Mouse (Mus musculus) liver, postnatal 0 days (tissue): ENCODE results near the gene Pold1. TPM values are rescaled to one million over a fixed set of nuclear protein-coding genes. Genes with fewer than 3 reads are reported as not detected.
A peak's percentile ranks its signal among the peaks of the same experiment; 100 is the strongest.

ENCODE experiments used
- ATAC-seq: fragments of 200-750 bp; cut with Nextera tagmentation; 2 replicates; pipeline ENCODE4 v1.8.0; 2017; ENCODE audit warnings: mild to moderate bottlenecking, moderate library complexity
- DNase-seq: peaks from one replicate; pipeline ENCODE4 v3.0.0-alpha.2; 2016
- H3K27ac ChIP-seq: fragments of 300-500 bp; sonication (generic); 2 replicates; pipeline ENCODE4 v1.5.1; 2014; ENCODE audit warnings: antibody characterized with exemption, moderate library complexity, mild to moderate bottlenecking, low read depth
- H3K27me3 ChIP-seq: fragments of 300-500 bp; sonication (generic); 2 replicates; pipeline ENCODE4 v1.6.1; 2014; ENCODE audit warnings: low read length, control low read depth, mixed read lengths; ENCODE audit not compliant: insufficient read depth
- H3K36me3 ChIP-seq: fragments of 300-500 bp; sonication (generic); replicated peaks from 2 replicates; pipeline ENCODE4 v1.6.1; 2014; ENCODE audit warnings: mild to moderate bottlenecking, control low read depth, low read length, moderate library complexity, mixed read lengths; ENCODE audit not compliant: insufficient read depth
- H3K4me1 ChIP-seq: fragments of 300-500 bp; sonication (generic); 2 replicates; pipeline ENCODE4 v1.6.1; 2014; ENCODE audit warnings: antibody characterized with exemption, mild to moderate bottlenecking, control low read depth; ENCODE audit not compliant: insufficient read depth
- H3K4me2 ChIP-seq: fragments of 300-500 bp; sonication (generic); 2 replicates; pipeline ENCODE4 v1.6.1; 2014; ENCODE audit warnings: low read depth, mild to moderate bottlenecking, low read length, moderate library complexity, mixed read lengths
- H3K4me3 ChIP-seq: fragments of 300-500 bp; sonication (generic); 2 replicates; pipeline ENCODE4 v1.5.1; 2014; ENCODE audit warnings: low read depth, low read length
- H3K9ac ChIP-seq: fragments of 300-500 bp; sonication (generic); replicated peaks from 2 replicates; pipeline ENCODE4 v1.6.1; 2014; ENCODE audit warnings: mild to moderate bottlenecking, moderate library complexity
- H3K9me3 ChIP-seq: fragments of 300-500 bp; sonication (generic); 2 replicates; pipeline ENCODE4 v1.6.1; 2016; ENCODE audit warnings: mild to moderate bottlenecking, control low read depth, low read length, mixed read lengths
- CTCF ChIP-seq: sonication (generic); IDR thresholded peaks from 2 replicates; pipeline ENCODE4 v1.5.1; 2016; ENCODE audit warnings: antibody characterized with exemption, low read depth
- EP300 ChIP-seq: IDR thresholded peaks from 2 replicates; pipeline ENCODE4 v1.6.1; 2016; ENCODE audit warnings: antibody characterized with exemption, low read depth, mild to moderate bottlenecking
- WGBS: fragments of 180-500 bp; shearing (Covaris S2); extraction: QIAGEN DNeasy Blood & Tissue Kit; methylation state at CpG from one replicate; pipeline ENCODE4 v1.1.7; 2014; ENCODE audit not compliant: insufficient replicate concordance; 5-methylcytosine and 5-hydroxymethylcytosine counted together
- polyA plus RNA-seq: library from polyadenylated mRNA; unstranded; fragments of >200 nt; fragmentation: Nextera tagmentation; extraction: Ambion mirVana; gene quantifications from 2 replicates; pipeline ENCODE4 v1.2.1, GENCODE M21; 2015

Gene Pold1
- polyA plus RNA-seq, 1 experiment from 2014 or later: 25.1 TPM

GRCm38 (mm10) chr7:44594291-44594690 is 45.6 kb upstream of the Pold1 start:
- no peak for ATAC-seq
- Histone ChIP-seq H3K27me3 (peaks cover 45% of the 10 kb centered on the region), H3K36me3 (no peaks in the 10 kb centered on the region), H3K4me2 (no peak overlapping the region), H3K9me3 (no peaks in the 10 kb centered on the region), H3K4me3 (no peak overlapping the region), H3K9ac (no peak overlapping the region), H3K27ac (no peak overlapping the region), H3K4me1 (peaks cover 20% of the 10 kb centered on the region)
- TF ChIP-seq CTCF (no peak), EP300 (no peak)
- DNase-seq: no peak
- 70% methylated on average over 6 of the region's 6 CpGs for WGBS

GRCm38 (mm10) chr7:44593775-44594174 is 45.1 kb upstream of the Pold1 start:
- peak; percentile 84 for DNase-seq
- Histone ChIP-seq H3K27me3 (peaks cover 50% of the 10 kb centered on the region), H3K4me1 (peaks cover 25% of the 10 kb centered on the region), H3K4me2 (no peak overlapping the region), H3K27ac (no peak overlapping the region), H3K9ac (no peak overlapping the region), H3K36me3 (no peaks in the 10 kb centered on the region), H3K4me3 (no peak overlapping the region), H3K9me3 (no peaks in the 10 kb centered on the region)
- WGBS: under 1% methylated on average over 19 of the region's 22 CpGs
- peak; percentile 35 for ATAC-seq
- TF ChIP-seq EP300 (no peak), CTCF (no peak; the same call in 1 of the 2 replicates)

- peaks cover 57% of the 10 kb centered on the region for H3K27me3 ChIP-seq
- H3K4me3 ChIP-seq: no peak overlapping the region
- H3K27ac ChIP-seq: no peak overlapping the region
- ATAC-seq (no peak), DNase-seq (no peak)
- no peaks in the 10 kb centered on the region for H3K36me3 ChIP-seq
- no peaks in the 10 kb centered on the region for H3K9me3 ChIP-seq
- H3K9ac ChIP-seq: no peak overlapping the region
- H3K4me1 ChIP-seq: peaks cover 28% of the 10 kb centered on the region
- TF ChIP-seq CTCF (no peak), EP300 (no peak)
- H3K4me2 ChIP-seq: no peak overlapping the region
- WGBS: 3% methylated on average over 15 of the region's 15 CpGs
These were observed 44.4 kb upstream of the Pold1 start for GRCm38 (mm10) chr7:44593051-44593450.

- no peak for TF ChIP-seq CTCF
- no peak for TF ChIP-seq EP300
- Histone ChIP-seq H3K9me3 (no peaks in the 10 kb centered on the region), H3K36me3 (no peaks in the 10 kb centered on the region), H3K27me3 (peaks cover 72% of the 10 kb centered on the region), H3K4me3 (peak overlapping the region; percentile 49), H3K27ac (no peak overlapping the region), H3K4me2 (peak overlapping the region; percentile 93), H3K4me1 (peaks cover 32% of the 10 kb centered on the region), H3K9ac (peak overlapping the region; percentile 11; the same call in 1 of the 2 replicates)
- ATAC-seq: no peak
- no peak for DNase-seq
- 4% methylated on average over 51 of the region's 60 CpGs for WGBS
These were observed 42.9 kb upstream of the Pold1 start for GRCm38 (mm10) chr7:44591348-44592116.

- TF ChIP-seq CTCF (no peak), EP300 (no peak)
- peak; percentile 92 for ATAC-seq
- DNase-seq: peak; percentile 90
- Histone ChIP-seq H3K9ac (peak within 1 kb of the TSS; percentile 11; the same call in 1 of the 2 replicates), H3K4me2 (peak within 1 kb of the TSS; percentile 93), H3K4me1 (peaks cover 32% of the 10 kb centered on the region), H3K27ac (no peak within 1 kb of the TSS), H3K9me3 (no peaks in the 10 kb centered on the region), H3K27me3 (peaks cover 80% of the 10 kb centered on the region), H3K36me3 (no peaks in the 10 kb centered on the region), H3K4me3 (peak within 1 kb of the TSS; percentile 49)
- 1% methylated on average over 61 of the region's 80 CpGs for WGBS
These were observed 42.0 kb upstream of the Pold1 start, which contains the start of gene Kcnc3 for GRCm38 (mm10) chr7:44590402-44591347. Kcnc3 (plus strand) TSS chr7:44590664.

GRCm38 (mm10) chr7:44589946-44590345 is 41.3 kb upstream of the Pold1 start:
- no peak for DNase-seq
- peak overlapping the region; percentile 93; the same call in 1 of the 2 replicates for H3K4me2 ChIP-seq
- 9% methylated on average over 13 of the region's 13 CpGs for WGBS
- no peak overlapping the region for H3K9ac ChIP-seq
- H3K4me1 ChIP-seq: peaks cover 32% of the 10 kb centered on the region
- H3K27ac ChIP-seq: no peak overlapping the region
- H3K27me3 ChIP-seq: peaks cover 82% of the 10 kb centered on the region
- ATAC-seq: no peak
- no peaks in the 10 kb centered on the region for H3K36me3 ChIP-seq
- H3K9me3 ChIP-seq: no peaks in the 10 kb centered on the region
- TF ChIP-seq CTCF (no peak), EP300 (no peak)
- 0 out of 2 replicates have a peak overlapping the region, but pooled peaks have one; percentile 49 for H3K4me3 ChIP-seq
